Mouse (Mus musculus): ENCODE data around the gene Tnpo1. TPM values are rescaled to one million over a fixed set of nuclear protein-coding genes. Genes with fewer than 3 reads are reported as not detected.

Tnpo1 gene
- total and polyA plus RNA-seq, 2 experiments from 2014 or later: 22.6 to 63.4 TPM

DNA sequence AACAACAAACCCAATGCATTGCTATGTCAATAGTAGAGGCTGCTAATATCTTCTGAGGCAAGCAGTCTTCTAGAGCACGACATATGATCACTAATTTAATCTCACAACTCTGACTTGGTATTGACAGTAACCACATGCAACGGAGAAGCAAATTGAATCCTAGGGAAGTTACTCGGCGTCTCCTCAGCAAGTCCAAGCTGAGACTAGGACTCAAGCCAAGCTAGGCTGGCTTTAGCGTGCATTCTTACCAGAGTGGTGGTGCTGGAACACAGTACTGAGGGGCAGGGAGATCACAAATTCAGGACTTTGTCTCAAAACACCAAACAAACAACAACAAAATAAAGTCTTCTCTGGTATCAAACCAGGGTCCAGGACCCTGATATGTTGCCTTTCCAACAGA is 28.6 kb downstream of the Tnpo1 start:
- DNase-seq (ENCODE audit: low spot score) (no peak), ATAC-seq (ENCODE audit: insufficient read depth, low read depth) (no peak)
- Histone ChIP-seq H3K9me3 (replicated peaks; ENCODE audit: control insufficient read depth, low read length) (no peaks in the 10 kb centered on the region), H3K36me3 (replicated peaks; ENCODE audit: control insufficient read depth, insufficient read depth, low read length) (no peaks in the 10 kb centered on the region), H3K9ac (replicated peaks; ENCODE audit: low read depth, low read length) (peak overlapping the region; percentile 15; the same call in 1 of the 2 replicates), H3K4me3 (ENCODE audit: low read depth, low read length) (no peak overlapping the region), H3K4me2 (ENCODE audit: low read depth, low read length) (no peak overlapping the region), H3K4me1 (ENCODE audit: control insufficient read depth, insufficient read depth) (peaks cover 10% of the 10 kb centered on the region), H3K27ac (ENCODE audit: low read depth) (no peak overlapping the region), H3K27me3 (ENCODE audit: control insufficient read depth, insufficient read depth, low read length) (no peaks in the 10 kb centered on the region)
- WGBS: 42% methylated on average over 5 of the region's 5 CpGs
- TF ChIP-seq CTCF (IDR thresholded peaks at IDR 0.05; ENCODE audit: low read depth) (no peak), EP300 (IDR thresholded peaks at IDR 0.05; ENCODE audit: low read depth) (no peak)

DNA sequence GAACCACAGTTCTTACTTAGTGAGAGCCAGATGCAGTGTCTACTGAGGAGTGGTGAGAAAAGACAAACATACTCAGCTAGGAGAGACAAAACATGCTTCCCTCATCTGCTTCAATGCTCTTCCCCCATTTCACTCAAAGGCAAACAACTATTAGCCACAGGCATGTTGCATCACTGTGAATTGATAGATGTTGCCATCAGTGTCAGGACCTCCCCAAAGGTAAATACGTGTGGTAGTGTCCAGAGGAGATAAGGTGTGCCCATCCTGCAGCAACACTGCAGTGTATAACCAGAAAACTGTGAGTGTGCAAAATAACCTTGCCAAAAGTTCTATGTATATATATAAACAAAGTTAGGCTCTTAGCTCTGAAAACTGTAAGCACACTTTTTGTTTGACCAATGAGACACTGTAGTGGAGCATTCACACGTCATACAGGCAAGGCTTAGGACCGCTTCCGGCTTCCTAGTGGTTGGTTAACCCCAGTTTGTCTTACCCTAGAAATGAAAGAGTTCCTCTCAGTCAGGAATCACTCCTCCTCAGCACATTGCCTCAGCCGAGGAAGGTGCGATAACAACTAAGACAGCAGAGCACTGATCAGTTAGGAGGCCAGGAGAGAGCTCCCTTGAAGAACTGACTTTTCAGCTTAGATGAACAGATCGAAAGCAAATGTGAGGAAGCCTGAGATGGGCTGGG is 29.6 kb downstream of the Tnpo1 start:
- no peak overlapping the region for H3K4me3 ChIP-seq (ENCODE audit: low read depth, low read length)
- H3K4me1 ChIP-seq (ENCODE audit: control insufficient read depth, insufficient read depth): peaks cover 14% of the 10 kb centered on the region
- no peak overlapping the region for H3K4me2 ChIP-seq (ENCODE audit: low read depth, low read length)
- no peaks in the 10 kb centered on the region for H3K27me3 ChIP-seq (ENCODE audit: control insufficient read depth, insufficient read depth, low read length)
- DNase-seq (ENCODE audit: low spot score) (no peak), ATAC-seq (ENCODE audit: insufficient read depth, low read depth) (no peak)
- H3K9ac ChIP-seq (replicated peaks; ENCODE audit: low read depth, low read length): no peak overlapping the region
- H3K27ac ChIP-seq (ENCODE audit: low read depth): no peak overlapping the region
- H3K36me3 ChIP-seq (replicated peaks; ENCODE audit: control insufficient read depth, insufficient read depth, low read length): no peaks in the 10 kb centered on the region
- WGBS: 64% methylated on average over 7 of the region's 7 CpGs
- TF ChIP-seq CTCF (IDR thresholded peaks at IDR 0.05; ENCODE audit: low read depth) (no peak), EP300 (IDR thresholded peaks at IDR 0.05; ENCODE audit: low read depth) (no peak)
- no peaks in the 10 kb centered on the region for H3K9me3 ChIP-seq (replicated peaks; ENCODE audit: control insufficient read depth, low read length)

DNA sequence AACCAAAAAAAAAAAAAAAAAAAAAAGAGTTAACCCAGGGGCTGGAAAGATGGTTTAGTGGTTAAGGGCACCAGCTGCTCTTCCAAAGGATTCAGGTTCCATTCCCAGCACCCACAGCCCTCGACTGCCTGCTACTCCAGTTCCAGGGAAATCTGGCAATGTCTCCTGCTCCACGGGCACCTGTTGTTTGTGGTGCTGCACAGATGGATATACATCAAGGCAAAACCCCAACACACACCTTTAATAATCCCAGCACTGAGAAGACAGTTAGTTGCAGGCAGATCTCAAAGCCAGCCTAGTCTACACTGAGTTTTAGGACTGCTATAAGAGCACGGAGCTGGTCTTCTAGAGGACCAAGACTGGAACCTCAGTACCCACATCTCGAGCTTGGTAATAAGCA is 30.2 kb downstream of the Tnpo1 start:
- ATAC-seq (ENCODE audit: insufficient read depth, low read depth): no peak
- 82% methylated on average over 4 of the region's 4 CpGs for WGBS
- H3K27ac ChIP-seq (ENCODE audit: low read depth): no peak overlapping the region
- H3K9me3 ChIP-seq (replicated peaks; ENCODE audit: control insufficient read depth, low read length): no peaks in the 10 kb centered on the region
- H3K4me1 ChIP-seq (ENCODE audit: control insufficient read depth, insufficient read depth): peaks cover 17% of the 10 kb centered on the region
- H3K36me3 ChIP-seq (replicated peaks; ENCODE audit: control insufficient read depth, insufficient read depth, low read length): no peaks in the 10 kb centered on the region
- H3K4me2 ChIP-seq (ENCODE audit: low read depth, low read length): no peak overlapping the region
- TF ChIP-seq CTCF (IDR thresholded peaks at IDR 0.05; ENCODE audit: low read depth): no peak
- TF ChIP-seq EP300 (IDR thresholded peaks at IDR 0.05; ENCODE audit: low read depth): no peak
- DNase-seq (ENCODE audit: low spot score): no peak
- no peaks in the 10 kb centered on the region for H3K27me3 ChIP-seq (ENCODE audit: control insufficient read depth, insufficient read depth, low read length)
- H3K9ac ChIP-seq (replicated peaks; ENCODE audit: low read depth, low read length): no peak overlapping the region
- no peak overlapping the region for H3K4me3 ChIP-seq (ENCODE audit: low read depth, low read length)

DNA sequence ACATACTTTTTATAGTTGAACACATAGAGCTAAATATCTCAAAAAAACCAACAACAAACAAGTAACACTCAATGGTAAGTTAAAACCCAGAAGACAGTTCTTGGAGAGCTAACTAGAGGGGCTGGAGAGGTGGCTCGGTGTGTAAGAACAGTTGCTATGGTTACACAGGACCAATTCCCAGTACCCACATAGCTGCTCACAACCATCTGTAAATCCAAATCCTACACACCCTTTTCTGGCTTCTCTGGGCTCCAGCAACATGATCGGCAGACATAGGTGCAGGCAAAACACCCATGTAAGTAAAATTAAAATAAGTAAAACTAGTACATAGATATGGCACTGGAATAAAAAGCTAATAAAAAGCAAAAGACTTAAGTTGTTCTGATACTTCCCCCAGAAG is 31.3 kb downstream of the Tnpo1 start:
- Histone ChIP-seq H3K27me3 (ENCODE audit: control insufficient read depth, insufficient read depth, low read length) (no peaks in the 10 kb centered on the region), H3K27ac (ENCODE audit: low read depth) (no peak overlapping the region), H3K9ac (replicated peaks; ENCODE audit: low read depth, low read length) (no peak overlapping the region), H3K36me3 (replicated peaks; ENCODE audit: control insufficient read depth, insufficient read depth, low read length) (no peaks in the 10 kb centered on the region), H3K4me3 (ENCODE audit: low read depth, low read length) (no peak overlapping the region), H3K4me2 (ENCODE audit: low read depth, low read length) (no peak overlapping the region), H3K4me1 (ENCODE audit: control insufficient read depth, insufficient read depth) (peaks cover 20% of the 10 kb centered on the region), H3K9me3 (replicated peaks; ENCODE audit: control insufficient read depth, low read length) (no peaks in the 10 kb centered on the region)
- 62% methylated on average over 2 of the region's 2 CpGs for WGBS
- DNase-seq (ENCODE audit: low spot score) (no peak), ATAC-seq (ENCODE audit: insufficient read depth, low read depth) (no peak)
- TF ChIP-seq EP300 (IDR thresholded peaks at IDR 0.05; ENCODE audit: low read depth): no peak
- TF ChIP-seq CTCF (IDR thresholded peaks at IDR 0.05; ENCODE audit: low read depth): no peak

DNA sequence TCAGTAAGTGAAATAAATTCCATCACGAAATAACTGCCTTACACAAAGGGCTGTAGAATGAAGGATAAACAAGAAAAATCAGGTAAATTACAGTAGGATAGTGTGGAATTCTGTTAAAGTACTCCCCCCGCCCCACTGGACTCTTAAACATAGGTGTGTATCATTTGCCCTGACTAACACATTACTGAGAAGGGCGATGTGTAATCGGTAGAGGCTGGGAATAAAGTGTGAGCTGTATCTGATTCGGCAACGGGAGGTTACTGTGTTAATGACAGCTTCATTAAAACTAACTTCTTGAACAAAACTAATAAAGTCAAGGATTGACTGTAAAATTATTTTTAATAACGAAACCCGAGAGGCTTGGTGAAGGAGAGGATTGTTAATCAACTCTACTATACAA is 34.7 kb downstream of the Tnpo1 start:
- H3K9me3 ChIP-seq (replicated peaks; ENCODE audit: control insufficient read depth, low read length): no peaks in the 10 kb centered on the region
- TF ChIP-seq EP300 (IDR thresholded peaks at IDR 0.05; ENCODE audit: low read depth) (no peak), CTCF (IDR thresholded peaks at IDR 0.05; ENCODE audit: low read depth) (no peak)
- peak overlapping the region; percentile 87; the same call in 1 of the 2 replicates for H3K9ac ChIP-seq (replicated peaks; ENCODE audit: low read depth, low read length)
- H3K4me1 ChIP-seq (ENCODE audit: control insufficient read depth, insufficient read depth): peaks cover 16% of the 10 kb centered on the region
- H3K4me2 ChIP-seq (ENCODE audit: low read depth, low read length): peak overlapping the region; percentile 80
- peak overlapping the region; percentile 98; the same call in 1 of the 2 replicates for H3K27ac ChIP-seq (ENCODE audit: low read depth)
- H3K4me3 ChIP-seq (ENCODE audit: low read depth, low read length): peak overlapping the region; percentile 86
- peaks cover 12% of the 10 kb centered on the region for H3K36me3 ChIP-seq (replicated peaks; ENCODE audit: control insufficient read depth, insufficient read depth, low read length)
- ATAC-seq (ENCODE audit: insufficient read depth, low read depth) (no peak), DNase-seq (ENCODE audit: low spot score) (no peak)
- H3K27me3 ChIP-seq (ENCODE audit: control insufficient read depth, insufficient read depth, low read length): no peaks in the 10 kb centered on the region
- WGBS: 27% methylated on average over 8 of the region's 8 CpGs

DNA sequence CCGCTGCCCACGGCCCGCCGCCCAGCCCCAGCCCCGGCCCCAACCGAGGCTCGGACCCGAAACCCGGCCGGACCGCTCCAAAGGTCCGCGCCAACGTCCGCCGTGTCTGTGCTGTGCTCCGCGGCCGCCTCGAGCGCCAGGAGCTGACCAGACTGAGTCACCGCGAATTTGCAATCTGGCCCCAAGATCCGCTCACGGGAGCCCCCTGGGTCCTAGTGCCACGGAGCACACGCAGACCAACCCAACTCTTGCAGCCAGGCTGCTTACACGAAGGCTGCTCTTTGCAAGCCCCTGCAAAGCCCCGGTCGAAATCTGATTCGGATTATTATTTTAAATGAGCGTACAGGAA is 35.3 kb downstream of the Tnpo1 start:
- H3K9me3 ChIP-seq (replicated peaks; ENCODE audit: control insufficient read depth, low read length): no peaks in the 10 kb centered on the region
- ATAC-seq (ENCODE audit: insufficient read depth, low read depth): peak; percentile 92
- H3K36me3 ChIP-seq (replicated peaks; ENCODE audit: control insufficient read depth, insufficient read depth, low read length): peaks cover 18% of the 10 kb centered on the region
- peak overlapping the region; percentile 80 for H3K4me2 ChIP-seq (ENCODE audit: low read depth, low read length)
- TF ChIP-seq CTCF (IDR thresholded peaks at IDR 0.05; ENCODE audit: low read depth) (peak; percentile 29), EP300 (IDR thresholded peaks at IDR 0.05; ENCODE audit: low read depth) (no peak)
- H3K4me3 ChIP-seq (ENCODE audit: low read depth, low read length): peak overlapping the region; percentile 86
- peak overlapping the region; percentile 98 for H3K27ac ChIP-seq (ENCODE audit: low read depth)
- peaks cover 16% of the 10 kb centered on the region for H3K4me1 ChIP-seq (ENCODE audit: control insufficient read depth, insufficient read depth)
- WGBS: under 1% methylated on average over 30 of the region's 32 CpGs
- H3K9ac ChIP-seq (replicated peaks; ENCODE audit: low read depth, low read length): peak overlapping the region; percentile 87
- DNase-seq (ENCODE audit: low spot score): peak; percentile 89
- H3K27me3 ChIP-seq (ENCODE audit: control insufficient read depth, insufficient read depth, low read length): no peaks in the 10 kb centered on the region
